Mouse (Mus musculus) neural tube, embryonic 13.5 days (tissue): ENCODE results near the gene Fam174a. TPM values are rescaled to one million over a fixed set of nuclear protein-coding genes. Genes with fewer than 3 reads are reported as not detected.

Experiments used
- ATAC-seq: fragments of 200-750 bp; cut with Nextera tagmentation; 2 replicates; pipeline ENCODE4 v1.8.0; 2017; ENCODE audit warnings: low read depth, mild to moderate bottlenecking, moderate TSS enrichment, moderate library complexity
- H3K27ac ChIP-seq: fragments of 300-500 bp; sonication (generic); replicated peaks from 2 replicates; pipeline ENCODE4 v1.5.1; 2015; ENCODE audit warnings: moderate library complexity, mild to moderate bottlenecking, inconsistent platforms
- H3K27me3 ChIP-seq: fragments of 300-500 bp; sonication (generic); 2 replicates; pipeline ENCODE4 v1.6.1; 2015; ENCODE audit warnings: mild to moderate bottlenecking, inconsistent platforms
- H3K36me3 ChIP-seq: fragments of 300-500 bp; sonication (generic); 2 replicates; pipeline ENCODE4 v1.6.1; 2015; ENCODE audit warnings: mild to moderate bottlenecking, inconsistent platforms
- H3K4me1 ChIP-seq: fragments of 300-500 bp; sonication (generic); replicated peaks from 2 replicates; pipeline ENCODE4 v1.6.1; 2015; ENCODE audit warnings: inconsistent platforms
- H3K4me2 ChIP-seq: fragments of 300-500 bp; sonication (generic); 2 replicates; pipeline ENCODE4 v1.6.1; 2015; ENCODE audit warnings: inconsistent platforms, mild to moderate bottlenecking, moderate library complexity
- H3K4me3 ChIP-seq: fragments of 300-500 bp; sonication (generic); 2 replicates; pipeline ENCODE4 v1.5.1; 2015; ENCODE audit warnings: mild to moderate bottlenecking, inconsistent platforms
- H3K9ac ChIP-seq: fragments of 300-500 bp; sonication (generic); 2 replicates; pipeline ENCODE4 v1.6.1; 2015; ENCODE audit warnings: moderate library complexity, mild to moderate bottlenecking, inconsistent platforms
- H3K9me3 ChIP-seq: fragments of 300-500 bp; sonication (generic); 2 replicates; pipeline ENCODE4 v1.6.1; 2016; ENCODE audit warnings: inconsistent platforms
- WGBS: fragments of 180-500 bp; shearing (Covaris S2); methylation state at CpG from one replicate; pipeline ENCODE4 v1.1.7; 2015; 5-methylcytosine and 5-hydroxymethylcytosine counted together
- polyA plus RNA-seq: library from polyadenylated mRNA; unstranded; fragments of >200 nt; fragmentation: Nextera tagmentation; extraction: Ambion mirVana; gene quantifications from 2 replicates; pipeline ENCODE4 v1.2.1, GENCODE M21; 2015

Gene Fam174a
- polyA plus RNA-seq, 1 experiment from 2014 or later, result 29.6 TPM

- Histone ChIP-seq H3K9me3 (no peaks in the 10 kb centered on the region), H3K27ac (no peak overlapping the region), H3K36me3 (no peaks in the 10 kb centered on the region), H3K9ac (no peak overlapping the region), H3K4me1 (no peaks in the 10 kb centered on the region), H3K4me2 (no peak overlapping the region), H3K4me3 (no peak overlapping the region), H3K27me3 (no peaks in the 10 kb centered on the region)
- no peak for ATAC-seq
- WGBS, result 75% methylated on average over 5 of the region's 5 CpGs
Observed at GRCm38 (mm10) chr1:95343585-95344485, 30.4 kb downstream of the Fam174a start.

DNA sequence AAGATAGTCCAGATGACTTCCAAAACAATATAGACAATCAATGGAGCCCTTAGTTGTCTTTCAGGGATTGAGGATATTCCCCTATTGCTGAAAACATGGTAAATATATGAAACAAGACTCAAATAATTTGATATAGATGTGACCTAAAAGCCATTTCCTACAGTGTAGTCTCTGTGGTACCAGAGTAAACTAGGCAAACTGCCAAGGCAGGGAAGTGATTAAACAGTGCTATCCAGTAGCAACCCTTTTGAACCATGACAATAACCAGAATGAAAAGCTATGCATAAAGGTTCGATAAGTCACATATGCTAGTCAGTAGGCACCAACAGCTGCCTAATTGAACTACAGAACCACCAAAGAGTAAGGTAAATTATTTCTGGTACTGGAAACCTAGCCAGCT, 40.7 kb downstream of the Fam174a start:
- Histone ChIP-seq H3K9ac (no peak overlapping the region), H3K27me3 (no peaks in the 10 kb centered on the region), H3K9me3 (no peaks in the 10 kb centered on the region), H3K27ac (no peak overlapping the region), H3K4me2 (no peak overlapping the region), H3K4me1 (no peaks in the 10 kb centered on the region), H3K36me3 (no peaks in the 10 kb centered on the region), H3K4me3 (no peak overlapping the region)
- 70% methylated on average over 1 of the region's 1 CpGs for WGBS
- no peak for ATAC-seq

GRCm38 (mm10) chr1:95356904-95357303, 43.5 kb downstream of the Fam174a start:
- Histone ChIP-seq H3K9me3 (no peaks in the 10 kb centered on the region), H3K36me3 (no peaks in the 10 kb centered on the region), H3K27ac (no peak overlapping the region), H3K4me1 (no peaks in the 10 kb centered on the region), H3K27me3 (no peaks in the 10 kb centered on the region), H3K4me3 (no peak overlapping the region), H3K4me2 (no peak overlapping the region), H3K9ac (no peak overlapping the region)
- ATAC-seq, result no peak
- 69% methylated on average over 4 of the region's 4 CpGs for WGBS

GRCm38 (mm10) chr1:95363692-95364091, 50.3 kb downstream of the Fam174a start:
- H3K27ac ChIP-seq, result no peak overlapping the region
- H3K9ac ChIP-seq, result no peak overlapping the region
- no peak overlapping the region for H3K4me3 ChIP-seq
- H3K27me3 ChIP-seq, result no peaks in the 10 kb centered on the region
- no peak for ATAC-seq
- H3K4me2 ChIP-seq, result no peak overlapping the region
- H3K4me1 ChIP-seq, result no peaks in the 10 kb centered on the region
- 69% methylated on average over 2 of the region's 2 CpGs for WGBS
- no peaks in the 10 kb centered on the region for H3K9me3 ChIP-seq
- no peaks in the 10 kb centered on the region for H3K36me3 ChIP-seq

DNA sequence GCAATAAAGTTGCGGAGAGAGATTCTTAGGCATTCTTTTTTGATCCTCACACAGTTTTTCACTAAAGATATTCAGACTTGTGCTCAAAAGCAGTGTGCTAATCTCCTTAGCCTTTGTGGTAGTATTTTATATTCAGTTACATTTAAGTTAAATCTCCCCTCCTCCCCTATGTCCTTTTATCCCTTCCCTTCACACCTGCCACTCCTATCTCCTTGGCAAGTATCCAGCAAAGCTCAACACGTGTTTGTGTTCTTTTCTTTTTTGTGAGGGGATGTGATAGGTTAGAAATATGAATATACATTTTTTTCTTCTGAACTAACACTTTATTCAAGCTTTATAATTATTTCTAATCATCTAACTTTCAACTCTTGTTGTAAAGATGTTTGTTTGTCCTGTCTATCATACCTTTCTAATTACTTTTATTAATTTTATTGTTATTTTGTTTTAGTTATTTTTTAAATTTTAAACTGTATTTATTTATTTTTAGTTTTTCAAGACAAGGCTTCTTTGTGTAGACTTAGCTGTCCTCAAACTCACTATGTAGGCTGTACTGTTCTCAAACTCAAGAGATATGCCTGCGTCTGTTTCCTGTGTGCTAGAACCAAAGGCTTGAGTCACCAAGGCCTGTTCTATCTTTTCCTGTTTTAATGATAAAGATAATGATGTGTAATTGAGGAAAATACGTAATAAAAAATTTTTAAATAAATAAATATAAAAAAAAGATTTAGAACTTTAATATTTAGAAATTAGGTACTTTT, 53.4 kb downstream of the Fam174a start:
- Histone ChIP-seq H3K9me3 (no peaks in the 10 kb centered on the region), H3K36me3 (no peaks in the 10 kb centered on the region), H3K4me3 (no peak overlapping the region), H3K27me3 (no peaks in the 10 kb centered on the region), H3K4me2 (no peak overlapping the region), H3K9ac (no peak overlapping the region), H3K27ac (no peak overlapping the region), H3K4me1 (no peaks in the 10 kb centered on the region)
- WGBS, result 76% methylated on average over 4 of the region's 4 CpGs
- no peak for ATAC-seq

DNA sequence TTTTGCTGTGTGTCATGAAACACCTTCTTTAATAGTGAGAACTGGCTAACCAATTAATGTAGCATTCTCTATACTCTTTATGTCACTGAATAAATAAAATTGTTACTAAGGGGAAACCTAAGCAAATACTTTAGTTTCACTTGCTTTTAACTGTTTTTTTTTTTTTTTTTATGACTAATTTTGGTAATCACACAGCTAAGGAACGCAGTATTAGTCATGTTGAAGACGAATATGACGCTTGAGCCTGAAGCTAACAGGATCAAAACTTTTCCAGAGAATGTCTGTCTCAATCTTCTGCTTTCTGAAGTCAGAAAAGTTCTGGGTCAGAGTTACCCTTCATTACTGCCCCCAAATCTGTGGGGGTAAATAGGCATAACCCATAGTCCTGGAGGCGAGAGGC, 54.3 kb downstream of the Fam174a start:
- no peak overlapping the region for H3K4me3 ChIP-seq
- no peaks in the 10 kb centered on the region for H3K9me3 ChIP-seq
- H3K4me2 ChIP-seq, result no peak overlapping the region
- H3K4me1 ChIP-seq, result no peaks in the 10 kb centered on the region
- no peak overlapping the region for H3K9ac ChIP-seq
- no peaks in the 10 kb centered on the region for H3K27me3 ChIP-seq
- H3K27ac ChIP-seq, result no peak overlapping the region
- ATAC-seq, result no peak
- WGBS, result 97% methylated on average over 4 of the region's 4 CpGs
- no peaks in the 10 kb centered on the region for H3K36me3 ChIP-seq

DNA sequence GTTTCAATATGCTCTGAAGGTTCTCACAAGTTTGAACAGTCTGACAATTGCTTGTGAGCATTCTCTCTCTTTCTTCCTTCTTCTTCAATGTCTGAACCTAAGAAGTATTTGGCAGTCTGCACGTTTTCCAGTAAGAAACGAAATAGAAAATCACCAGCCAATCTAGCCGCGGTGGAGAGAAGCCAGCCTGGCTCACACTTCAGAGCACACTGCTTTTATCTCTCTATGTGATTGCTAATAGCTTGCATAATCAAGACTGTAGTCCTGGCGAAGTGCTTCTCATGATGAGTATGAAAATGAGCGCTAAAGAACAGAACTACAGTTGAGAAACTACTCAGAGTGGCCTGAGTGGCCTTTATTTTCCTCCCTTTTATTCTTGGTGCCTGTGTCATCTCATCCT, 62.0 kb downstream of the Fam174a start:
- Histone ChIP-seq H3K4me2 (no peak overlapping the region), H3K4me1 (no peaks in the 10 kb centered on the region), H3K36me3 (no peaks in the 10 kb centered on the region), H3K9me3 (no peaks in the 10 kb centered on the region), H3K4me3 (no peak overlapping the region), H3K9ac (no peak overlapping the region), H3K27me3 (no peaks in the 10 kb centered on the region), H3K27ac (no peak overlapping the region)
- 68% methylated on average over 6 of the region's 6 CpGs for WGBS
- ATAC-seq, result no peak

- Histone ChIP-seq H3K27ac (no peak overlapping the region), H3K4me2 (no peak overlapping the region), H3K9ac (no peak overlapping the region), H3K4me3 (no peak overlapping the region), H3K9me3 (no peaks in the 10 kb centered on the region), H3K27me3 (no peaks in the 10 kb centered on the region), H3K36me3 (no peaks in the 10 kb centered on the region), H3K4me1 (no peaks in the 10 kb centered on the region)
- ATAC-seq, result no peak
- 78% methylated on average over 2 of the region's 2 CpGs for WGBS
Observed at GRCm38 (mm10) chr1:95381028-95381427, 67.6 kb downstream of the Fam174a start.
